In genomic region chr8:106603131-106603819, GRCm38 (mm10) we compare ENCODE assay signal across 7 mouse cellular contexts. TPM values are rescaled to one million over a fixed set of nuclear protein-coding genes. Genes with fewer than 3 reads are reported as not detected.
DNase-seq lines count a peak whose midpoint lies in the region; ATAC-seq and TF ChIP-seq lines count a peak whose summit lies in the region.

TSS of gene Cdh1 (plus strand) at chr8:106603351.

- peak within 1 kb of the TSS; percentile 40 for H3K9ac ChIP-seq in embryonic facial prominence, embryonic 15.5 days
- peak within 1 kb of the TSS; percentile 50 for H3K9ac ChIP-seq in hindbrain, embryonic 16.5 days (ENCODE audit: low read depth, low read length)
- H3K9ac ChIP-seq in limb, embryonic 13.5 days: peak within 1 kb of the TSS; percentile 64
- H3K9ac ChIP-seq in midbrain, embryonic 12.5 days (replicated peaks): peak within 1 kb of the TSS; percentile 44
- peak within 1 kb of the TSS; percentile 59 for H3K9ac ChIP-seq in stomach, embryonic 15.5 days

- H3K36me3 ChIP-seq in E14TG2a.4 (ENCODE audit: insufficient read depth, low read length): peaks cover 24% of the 10 kb centered on the region
- H3K36me3 ChIP-seq in embryonic facial prominence, embryonic 15.5 days: no peaks in the 10 kb centered on the region
- no peaks in the 10 kb centered on the region for H3K36me3 ChIP-seq in hindbrain, embryonic 16.5 days (ENCODE audit: control insufficient read depth, insufficient read depth, low read length)
- H3K36me3 ChIP-seq in limb, embryonic 13.5 days: no peaks in the 10 kb centered on the region
- no peaks in the 10 kb centered on the region for H3K36me3 ChIP-seq in midbrain, embryonic 12.5 days
- no peaks in the 10 kb centered on the region for H3K36me3 ChIP-seq in stomach, embryonic 15.5 days

- peak within 1 kb of the TSS; percentile 96 for H3K4me3 ChIP-seq in E14TG2a.4 (replicated peaks; ENCODE audit: low read length)
- H3K4me3 ChIP-seq in embryonic facial prominence, embryonic 15.5 days (replicated peaks): peak within 1 kb of the TSS; percentile 50
- peak within 1 kb of the TSS; percentile 58 for H3K4me3 ChIP-seq in hindbrain, embryonic 16.5 days (ENCODE audit: low read length)
- H3K4me3 ChIP-seq in limb, embryonic 13.5 days: peak within 1 kb of the TSS; percentile 55
- H3K4me3 ChIP-seq in midbrain, embryonic 12.5 days: peak within 1 kb of the TSS; percentile 57
- H3K4me3 ChIP-seq in stomach, embryonic 15.5 days (replicated peaks): peak within 1 kb of the TSS; percentile 56

- peaks cover 83% of the 10 kb centered on the region for H3K4me1 ChIP-seq in E14TG2a.4 (replicated peaks; ENCODE audit: low read depth, low read length)
- H3K4me1 ChIP-seq in embryonic facial prominence, embryonic 15.5 days: peaks cover 22% of the 10 kb centered on the region
- H3K4me1 ChIP-seq in hindbrain, embryonic 16.5 days (ENCODE audit: control insufficient read depth, insufficient read depth, low read depth, low read length): peaks cover 11% of the 10 kb centered on the region
- peaks cover 16% of the 10 kb centered on the region for H3K4me1 ChIP-seq in limb, embryonic 13.5 days
- H3K4me1 ChIP-seq in midbrain, embryonic 12.5 days: peaks cover 29% of the 10 kb centered on the region
- no peaks in the 10 kb centered on the region for H3K4me1 ChIP-seq in stomach, embryonic 15.5 days

- WGBS in embryonic facial prominence, embryonic 15.5 days: under 1% methylated on average over 53 of the region's 53 CpGs
- WGBS in hindbrain, embryonic 16.5 days: 2% methylated on average over 49 of the region's 53 CpGs
- under 1% methylated on average over 53 of the region's 53 CpGs for WGBS in limb, embryonic 13.5 days
- WGBS in midbrain, embryonic 12.5 days: under 1% methylated on average over 53 of the region's 53 CpGs
- under 1% methylated on average over 53 of the region's 53 CpGs for WGBS in stomach, embryonic 15.5 days

- no peak for TF ChIP-seq CTCF in E14TG2a.4 (conservative IDR thresholded peaks at IDR 0.05; ENCODE audit: low read length)

- DNase-seq in T-cell, adult 2 months (ENCODE audit: low spot score): peak; percentile 56

- peak; percentile 84 for ATAC-seq in embryonic facial prominence, embryonic 15.5 days (ENCODE audit: insufficient number of reproducible peaks, low FRiP score, low TSS enrichment, low read depth)
- ATAC-seq in hindbrain, embryonic 16.5 days: peak; percentile 73
- peak; percentile 44 for ATAC-seq in limb, embryonic 13.5 days (ENCODE audit: low FRiP score, low read depth)
- ATAC-seq in midbrain, embryonic 12.5 days (ENCODE audit: low FRiP score, low read depth): peak; percentile 38; the same call in 1 of the 2 replicates
- ATAC-seq in stomach, embryonic 15.5 days (ENCODE audit: insufficient read depth, low FRiP score, low read depth): peak; percentile 90

- H3K9me3 ChIP-seq in E14TG2a.4 (ENCODE audit: low read length): no peaks in the 10 kb centered on the region
- no peaks in the 10 kb centered on the region for H3K9me3 ChIP-seq in embryonic facial prominence, embryonic 15.5 days (replicated peaks)
- no peaks in the 10 kb centered on the region for H3K9me3 ChIP-seq in hindbrain, embryonic 16.5 days (ENCODE audit: control insufficient read depth, low read length)
- no peaks in the 10 kb centered on the region for H3K9me3 ChIP-seq in limb, embryonic 13.5 days
- no peaks in the 10 kb centered on the region for H3K9me3 ChIP-seq in midbrain, embryonic 12.5 days
- no peaks in the 10 kb centered on the region for H3K9me3 ChIP-seq in stomach, embryonic 15.5 days

- H3K4me2 ChIP-seq in embryonic facial prominence, embryonic 15.5 days (replicated peaks): peak within 1 kb of the TSS; percentile 85
- H3K4me2 ChIP-seq in hindbrain, embryonic 16.5 days (ENCODE audit: low read length): peak within 1 kb of the TSS; percentile 93
- peak within 1 kb of the TSS; percentile 90 for H3K4me2 ChIP-seq in limb, embryonic 13.5 days (replicated peaks)
- peak within 1 kb of the TSS; percentile 97 for H3K4me2 ChIP-seq in midbrain, embryonic 12.5 days (replicated peaks)
- peak within 1 kb of the TSS; percentile 54 for H3K4me2 ChIP-seq in stomach, embryonic 15.5 days

- H3K27me3 ChIP-seq in E14TG2a.4 (ENCODE audit: insufficient read depth, low read length): peaks cover 14% of the 10 kb centered on the region; the same call in 1 of the 2 replicates
- H3K27me3 ChIP-seq in embryonic facial prominence, embryonic 15.5 days: peaks cover 48% of the 10 kb centered on the region
- peaks cover 32% of the 10 kb centered on the region for H3K27me3 ChIP-seq in hindbrain, embryonic 16.5 days (replicated peaks; ENCODE audit: control insufficient read depth, insufficient read depth, low read length)
- H3K27me3 ChIP-seq in limb, embryonic 13.5 days: peaks cover 77% of the 10 kb centered on the region
- peaks cover 60% of the 10 kb centered on the region for H3K27me3 ChIP-seq in midbrain, embryonic 12.5 days
- peaks cover 29% of the 10 kb centered on the region for H3K27me3 ChIP-seq in stomach, embryonic 15.5 days (replicated peaks)

- H3K27ac ChIP-seq in embryonic facial prominence, embryonic 15.5 days (replicated peaks): peak within 1 kb of the TSS; percentile 48
- no peak within 1 kb of the TSS for H3K27ac ChIP-seq in hindbrain, embryonic 16.5 days (ENCODE audit: low read depth, low read length)
- no peak within 1 kb of the TSS for H3K27ac ChIP-seq in limb, embryonic 13.5 days
- no peak within 1 kb of the TSS for H3K27ac ChIP-seq in midbrain, embryonic 12.5 days (replicated peaks)
- peak within 1 kb of the TSS; percentile 85 for H3K27ac ChIP-seq in stomach, embryonic 15.5 days

RNA-seq across cellular contexts. Expression of gene Cdh1, which starts in this region (rescaled TPM):
- 60.8 and 72.0 TPM in 2 replicates for polyA plus RNA-seq in embryonic facial prominence, embryonic 15.5 days (2015; fragmentation: Nextera tagmentation; extraction: Ambion mirVana)
- polyA plus RNA-seq in hindbrain, embryonic 16.5 days (2015; fragmentation: Nextera tagmentation; extraction: Ambion mirVana): 4.6 and 6.5 TPM in 2 replicates
- polyA plus RNA-seq in limb, embryonic 13.5 days (2015; fragmentation: Nextera tagmentation; extraction: Ambion mirVana): 18.1 and 19.9 TPM in 2 replicates
- 4.9 and 6.1 TPM in 2 replicates for polyA plus RNA-seq in midbrain, embryonic 12.5 days (2016; fragmentation: Nextera tagmentation; extraction: Ambion mirVana)
- 163 and 189 TPM in 2 replicates for polyA plus RNA-seq in stomach, embryonic 15.5 days (2015; fragmentation: Nextera tagmentation; extraction: Ambion mirVana)

Comparison
In these comparisons a context has a peak if more than half of its experiments do, and no peak if none do; other contexts are left out.
1. ATAC-seq: peak in every context shown above with its lines; median percentile 90 in stomach, embryonic 15.5 days; 84 in embryonic facial prominence, embryonic 15.5 days; 73 in hindbrain, embryonic 16.5 days; 44 in limb, embryonic 13.5 days; 38 in midbrain, embryonic 12.5 days.
2. H3K27ac ChIP-seq: peak in embryonic facial prominence, embryonic 15.5 days (single experiment) and stomach, embryonic 15.5 days (single experiment); none in hindbrain, embryonic 16.5 days (single experiment), limb, embryonic 13.5 days (single experiment) and midbrain, embryonic 12.5 days (single experiment).
3. Peak in every context shown above with its lines, with median percentiles within 50 percentile points of each other: H3K4me3 ChIP-seq, H3K4me2 ChIP-seq and H3K9ac ChIP-seq.